Mouse (Mus musculus) neural tube, embryonic 14.5 days (tissue): ENCODE results near the gene Clstn3. TPM values are rescaled to one million over a fixed set of nuclear protein-coding genes. Genes with fewer than 3 reads are reported as not detected.
A peak's percentile ranks its signal among the peaks of the same experiment; 100 is the strongest.

Experiments
- ATAC-seq: fragments of 200-750 bp; cut with Nextera tagmentation; 2 replicates; pipeline ENCODE4 v1.8.0; 2017; ENCODE audit warnings: low read depth, mild to moderate bottlenecking, moderate TSS enrichment, moderate library complexity
- H3K27ac ChIP-seq: fragments of 300-500 bp; sonication (generic); 2 replicates; pipeline ENCODE4 v1.5.1; 2014; ENCODE audit warnings: low read depth, mild to moderate bottlenecking, control low read depth, low read length, moderate library complexity, mixed read lengths
- H3K27me3 ChIP-seq: fragments of 300-500 bp; sonication (generic); 2 replicates; pipeline ENCODE4 v1.6.1; 2014; ENCODE audit warnings: low read length; ENCODE audit not compliant: control insufficient read depth, insufficient read depth
- H3K36me3 ChIP-seq: fragments of 300-500 bp; sonication (generic); 2 replicates; pipeline ENCODE4 v1.6.1; 2014; ENCODE audit warnings: low read length, mixed read lengths; ENCODE audit not compliant: control insufficient read depth, insufficient read depth
- H3K4me1 ChIP-seq: fragments of 300-500 bp; sonication (generic); 2 replicates; pipeline ENCODE4 v1.6.1; 2014; ENCODE audit warnings: low read length; ENCODE audit not compliant: control insufficient read depth, insufficient read depth
- H3K4me2 ChIP-seq: fragments of 300-500 bp; sonication (generic); 2 replicates; pipeline ENCODE4 v1.6.1; 2014; ENCODE audit warnings: mild to moderate bottlenecking, low read depth, low read length, control low read depth
- H3K4me3 ChIP-seq: fragments of 300-500 bp; sonication (generic); 2 replicates; pipeline ENCODE4 v1.5.1; 2014; ENCODE audit warnings: low read depth, low read length, control low read depth, mixed read lengths
- H3K9ac ChIP-seq: fragments of 300-500 bp; sonication (generic); replicated peaks from 2 replicates; pipeline ENCODE4 v1.6.1; 2014; ENCODE audit warnings: low read depth, mild to moderate bottlenecking, control low read depth, low read length, mixed read lengths
- H3K9me3 ChIP-seq: fragments of 300-500 bp; sonication (generic); 2 replicates; pipeline ENCODE4 v1.6.1; 2016; ENCODE audit warnings: low read length; ENCODE audit not compliant: control insufficient read depth
- WGBS: fragments of 180-500 bp; shearing (Covaris S2); extraction: QIAGEN DNeasy Blood & Tissue Kit; methylation state at CpG from one replicate; pipeline ENCODE4 v1.1.7; 2014; 5-methylcytosine and 5-hydroxymethylcytosine counted together
- polyA plus RNA-seq: library from polyadenylated mRNA; unstranded; fragments of >200 nt; fragmentation: Nextera tagmentation; extraction: Ambion mirVana; gene quantifications from 2 replicates; pipeline ENCODE4 v1.2.1, GENCODE M21; 2014

Clstn3 gene
- polyA plus RNA-seq, 1 experiment from 2014 or later = 90.4 TPM

DNA sequence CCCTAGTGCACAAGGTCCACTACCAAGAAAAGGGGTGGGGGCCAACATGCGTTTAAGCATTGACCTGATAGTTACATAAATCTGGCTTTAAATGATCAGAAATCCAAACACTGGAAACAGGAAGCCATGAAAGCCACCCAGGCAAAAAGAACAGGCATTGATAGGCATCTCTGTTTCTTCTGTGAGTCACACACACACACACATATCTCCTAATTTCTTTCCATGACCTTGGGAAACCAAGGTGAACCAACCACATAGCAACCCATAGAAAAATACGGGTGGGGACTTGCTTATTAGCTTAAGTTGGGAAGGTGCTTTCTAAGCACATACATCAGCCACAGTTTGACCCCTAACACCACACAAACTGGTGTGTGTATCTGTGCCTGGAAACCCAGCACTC is 17.2 kb downstream of the Clstn3 start:
- Histone ChIP-seq H3K27ac (no peak overlapping the region), H3K9ac (no peak overlapping the region), H3K4me1 (no peaks in the 10 kb centered on the region), H3K27me3 (no peaks in the 10 kb centered on the region), H3K4me2 (no peak overlapping the region), H3K4me3 (no peak overlapping the region), H3K36me3 (0 out of 2 replicates have a peak, but pooled peaks cover 17% of the 10 kb centered on the region), H3K9me3 (no peaks in the 10 kb centered on the region)
- no peak for ATAC-seq
- 88% methylated on average over 2 of the region's 2 CpGs for WGBS

DNA sequence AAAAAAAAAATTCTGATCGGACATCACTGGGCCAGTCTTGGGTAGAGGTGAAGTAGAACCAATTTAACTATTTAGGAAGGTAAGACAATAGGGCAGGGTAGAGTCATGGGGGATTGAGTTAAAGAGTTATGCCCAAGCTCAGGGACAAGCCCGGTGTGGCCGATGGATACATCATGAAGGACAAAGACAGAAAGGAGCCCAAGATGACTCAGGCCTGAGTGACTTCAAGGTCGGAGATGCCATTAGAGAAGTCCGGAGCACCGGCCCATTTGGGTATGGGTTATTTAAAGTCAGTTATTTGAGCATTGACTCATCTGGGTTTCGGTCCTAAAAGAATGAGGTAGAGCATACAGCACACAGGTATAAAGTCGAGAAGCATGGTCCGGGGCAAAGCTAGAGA is 18.1 kb downstream of the Clstn3 start:
- no peak for ATAC-seq
- Histone ChIP-seq H3K4me3 (no peak overlapping the region), H3K36me3 (0 out of 2 replicates have a peak, but pooled peaks cover 14% of the 10 kb centered on the region), H3K4me1 (no peaks in the 10 kb centered on the region), H3K27ac (no peak overlapping the region), H3K9ac (no peak overlapping the region), H3K9me3 (no peaks in the 10 kb centered on the region), H3K27me3 (no peaks in the 10 kb centered on the region), H3K4me2 (no peak overlapping the region)
- 95% methylated on average over 9 of the region's 9 CpGs for WGBS

GRCm38 (mm10) chr6:124446024-124446423 is 18.6 kb downstream of the Clstn3 start:
- H3K9me3 ChIP-seq = no peaks in the 10 kb centered on the region
- H3K9ac ChIP-seq = no peak overlapping the region
- no peak overlapping the region for H3K4me3 ChIP-seq
- WGBS = 97% methylated on average over 2 of the region's 2 CpGs
- ATAC-seq = no peak
- no peaks in the 10 kb centered on the region for H3K27me3 ChIP-seq
- no peak overlapping the region for H3K27ac ChIP-seq
- H3K4me2 ChIP-seq = no peak overlapping the region
- H3K4me1 ChIP-seq = no peaks in the 10 kb centered on the region
- 0 out of 2 replicates have a peak, but pooled peaks cover 10% of the 10 kb centered on the region for H3K36me3 ChIP-seq

- H3K4me2 ChIP-seq = no peak overlapping the region
- H3K27me3 ChIP-seq = no peaks in the 10 kb centered on the region
- no peak overlapping the region for H3K4me3 ChIP-seq
- no peak overlapping the region for H3K9ac ChIP-seq
- H3K27ac ChIP-seq = no peak overlapping the region
- ATAC-seq = no peak
- WGBS = 93% methylated on average over 2 of the region's 2 CpGs
- H3K9me3 ChIP-seq = no peaks in the 10 kb centered on the region
- no peaks in the 10 kb centered on the region for H3K4me1 ChIP-seq
- peaks cover 10% of the 10 kb centered on the region for H3K36me3 ChIP-seq
These were observed 21.3 kb downstream of the Clstn3 start for GRCm38 (mm10) chr6:124443338-124443737.

GRCm38 (mm10) chr6:124436245-124436644 is 28.3 kb downstream of the Clstn3 start:
- H3K9ac ChIP-seq = no peak overlapping the region
- peaks cover 42% of the 10 kb centered on the region for H3K36me3 ChIP-seq
- H3K4me3 ChIP-seq = no peak overlapping the region
- H3K4me2 ChIP-seq = no peak overlapping the region
- no peak for ATAC-seq
- 79% methylated on average over 7 of the region's 7 CpGs for WGBS
- H3K27me3 ChIP-seq = no peaks in the 10 kb centered on the region
- no peaks in the 10 kb centered on the region for H3K9me3 ChIP-seq
- H3K27ac ChIP-seq = no peak overlapping the region
- no peaks in the 10 kb centered on the region for H3K4me1 ChIP-seq

GRCm38 (mm10) chr6:124435173-124435572 is 29.4 kb downstream of the Clstn3 start:
- 82% methylated on average over 5 of the region's 5 CpGs for WGBS
- Histone ChIP-seq H3K27ac (no peak overlapping the region), H3K9ac (no peak overlapping the region), H3K4me2 (no peak overlapping the region), H3K4me1 (no peaks in the 10 kb centered on the region), H3K4me3 (no peak overlapping the region), H3K36me3 (peaks cover 42% of the 10 kb centered on the region), H3K9me3 (no peaks in the 10 kb centered on the region), H3K27me3 (no peaks in the 10 kb centered on the region)
- no peak for ATAC-seq

GRCm38 (mm10) chr6:124433688-124434324 is 30.8 kb downstream of the Clstn3 start:
- no peak overlapping the region for H3K4me2 ChIP-seq
- no peaks in the 10 kb centered on the region for H3K4me1 ChIP-seq
- ATAC-seq = no peak
- H3K9me3 ChIP-seq = no peaks in the 10 kb centered on the region
- H3K27me3 ChIP-seq = no peaks in the 10 kb centered on the region
- H3K9ac ChIP-seq = no peak overlapping the region
- peaks cover 38% of the 10 kb centered on the region for H3K36me3 ChIP-seq
- no peak overlapping the region for H3K4me3 ChIP-seq
- no peak overlapping the region for H3K27ac ChIP-seq
- 93% methylated on average over 8 of the region's 8 CpGs for WGBS

DNA sequence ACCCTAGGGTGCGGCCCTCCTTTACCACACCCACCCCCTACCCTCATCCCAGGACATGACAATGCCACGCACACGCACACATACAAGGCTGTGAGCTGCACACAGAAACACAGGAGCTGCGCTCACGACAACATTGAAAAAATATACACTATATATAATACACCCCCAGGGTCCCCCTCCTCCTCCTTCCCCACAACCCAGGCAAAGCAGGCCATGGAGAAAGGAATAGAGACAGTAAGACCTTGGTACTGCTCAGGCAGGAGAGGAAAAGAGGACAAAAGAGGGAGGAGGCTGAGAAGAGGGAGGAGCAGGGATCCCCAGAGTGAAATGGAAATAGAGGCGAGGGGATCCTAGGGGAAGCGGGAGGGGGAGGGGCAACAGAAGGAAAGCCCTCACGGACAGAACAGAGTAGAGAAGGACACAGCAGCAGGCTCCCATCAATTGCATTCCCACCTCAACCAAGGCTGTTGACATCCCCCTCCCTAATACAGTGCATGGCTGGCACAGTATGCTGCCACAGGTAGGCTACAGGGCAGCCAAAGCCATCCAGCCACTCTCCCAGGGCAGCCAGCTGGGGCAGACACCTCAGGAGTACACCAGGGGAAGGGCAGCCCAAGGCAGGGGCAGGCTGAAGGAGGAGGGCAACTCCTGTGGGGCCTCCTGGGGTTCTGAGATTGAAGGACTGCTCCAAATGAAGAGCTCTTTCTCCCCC is 33.7 kb downstream of the Clstn3 start:
- Histone ChIP-seq H3K36me3 (peaks cover 14% of the 10 kb centered on the region; the same call in 1 of the 2 replicates), H3K4me2 (no peak overlapping the region), H3K9me3 (no peaks in the 10 kb centered on the region), H3K4me1 (no peaks in the 10 kb centered on the region), H3K9ac (no peak overlapping the region), H3K27ac (no peak overlapping the region), H3K4me3 (no peak overlapping the region), H3K27me3 (no peaks in the 10 kb centered on the region)
- WGBS = 42% methylated on average over 8 of the region's 8 CpGs
- ATAC-seq = peak; percentile 57

DNA sequence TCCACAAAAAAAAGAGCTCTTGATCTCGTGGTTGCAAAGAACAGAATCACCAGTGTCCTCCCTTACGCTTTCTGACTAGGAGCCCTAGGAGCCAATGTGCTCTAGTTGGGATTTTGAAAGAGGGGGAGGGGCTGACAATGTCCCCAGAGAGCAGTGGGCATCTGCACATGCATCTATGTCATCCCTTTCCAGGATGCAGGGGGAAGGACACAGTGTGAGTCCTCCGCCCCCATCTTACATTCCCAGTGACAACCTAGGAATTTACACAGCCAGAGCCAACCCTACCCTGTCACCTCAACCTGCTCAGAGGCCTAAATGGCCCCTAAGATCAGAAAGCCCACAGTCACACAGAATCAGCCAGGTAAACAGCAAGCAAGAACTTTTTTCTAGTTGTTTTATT is 34.2 kb downstream of the Clstn3 start:
- no peak overlapping the region for H3K4me3 ChIP-seq
- no peaks in the 10 kb centered on the region for H3K4me1 ChIP-seq
- no peaks in the 10 kb centered on the region for H3K9me3 ChIP-seq
- no peak overlapping the region for H3K9ac ChIP-seq
- H3K27ac ChIP-seq = no peak overlapping the region
- H3K4me2 ChIP-seq = no peak overlapping the region
- H3K27me3 ChIP-seq = no peaks in the 10 kb centered on the region
- peaks cover 14% of the 10 kb centered on the region; the same call in 1 of the 2 replicates for H3K36me3 ChIP-seq
- WGBS = 64% methylated on average over 3 of the region's 3 CpGs
- no peak for ATAC-seq
